Mouse (Mus musculus) small intestine, adult 2 months (tissue): ENCODE data around the gene Npepps.

Experiments
- CTCF ChIP-seq: fragments of 200-500 bp; IDR thresholded peaks from 2 replicates; pipeline ENCODE4 v1.5.1; 2012; ENCODE audit warnings: low read depth, mild to moderate bottlenecking, control low read depth, inconsistent platforms, low read length, moderate library complexity, mixed read lengths; ENCODE audit not compliant: insufficient replicate concordance, insufficient read length; ENCODE audit errors: extremely low read depth
- POLR2A ChIP-seq: fragments of 200-500 bp; IDR thresholded peaks from 2 replicates; pipeline ENCODE4 v1.6.1; 2012; ENCODE audit warnings: low read depth, mild to moderate bottlenecking, control low read depth, inconsistent platforms, low read length, moderate library complexity

- TF ChIP-seq CTCF (no peak), POLR2A (no peak)
These were observed 42.5 kb downstream of the Npepps start for GRCm38 (mm10) chr11:97237976-97238375.
